Mouse (Mus musculus): Measurements from ENCODE around the gene Abca16.
A peak's percentile ranks its signal among the peaks of the same experiment; 100 is the strongest.

The Abca16 gene

GRCm38 (mm10) chr7:120409447-120409846 is at the start of gene Abca16:
TSS of gene Abca16 (plus strand) at chr7:120409647.
- no peak for TF ChIP-seq POU5F1 (IDR thresholded peaks at IDR 0.05; ENCODE audit: borderline replicate concordance, low read length)
- no peak for TF ChIP-seq CTCF (conservative IDR thresholded peaks at IDR 0.05; ENCODE audit: low read length)
- no peak for TF ChIP-seq NANOG (IDR thresholded peaks at IDR 0.05; ENCODE audit: borderline replicate concordance, low read length)
- Histone ChIP-seq H3K4me1 (replicated peaks; ENCODE audit: low read depth, low read length) (0 out of 2 replicates have a peak, but pooled peaks cover 5% of the 10 kb centered on the region), H3K9me3 (ENCODE audit: low read length) (no peaks in the 10 kb centered on the region), H3K4me3 (replicated peaks; ENCODE audit: low read length) (peak within 1 kb of the TSS; percentile 30), H3K27me3 (ENCODE audit: insufficient read depth, low read length) (no peaks in the 10 kb centered on the region), H3K36me3 (ENCODE audit: insufficient read depth, low read length) (no peaks in the 10 kb centered on the region)

- Histone ChIP-seq H3K27me3 (ENCODE audit: insufficient read depth, low read length) (no peaks in the 10 kb centered on the region), H3K9me3 (ENCODE audit: low read length) (no peaks in the 10 kb centered on the region), H3K4me1 (replicated peaks; ENCODE audit: low read depth, low read length) (no peaks in the 10 kb centered on the region), H3K4me3 (replicated peaks; ENCODE audit: low read length) (no peak overlapping the region), H3K36me3 (ENCODE audit: insufficient read depth, low read length) (no peaks in the 10 kb centered on the region)
- peak; percentile 35 for TF ChIP-seq CTCF (conservative IDR thresholded peaks at IDR 0.05; ENCODE audit: low read length)
- TF ChIP-seq NANOG (IDR thresholded peaks at IDR 0.05; ENCODE audit: borderline replicate concordance, low read length): no peak
These were observed 48.3 kb upstream of the Abca16 start for GRCm38 (mm10) chr7:120361159-120361558.

GRCm38 (mm10) chr7:120412391-120412790 is 2.9 kb downstream of the Abca16 start:
- Histone ChIP-seq H3K36me3 (ENCODE audit: insufficient read depth, low read length) (no peaks in the 10 kb centered on the region), H3K9me3 (ENCODE audit: low read length) (no peaks in the 10 kb centered on the region), H3K4me3 (replicated peaks; ENCODE audit: low read length) (no peak overlapping the region), H3K27me3 (ENCODE audit: insufficient read depth, low read length) (no peaks in the 10 kb centered on the region), H3K4me1 (replicated peaks; ENCODE audit: low read depth, low read length) (0 out of 2 replicates have a peak, but pooled peaks cover 5% of the 10 kb centered on the region)
- TF ChIP-seq POU5F1 (IDR thresholded peaks at IDR 0.05; ENCODE audit: borderline replicate concordance, low read length): no peak
- TF ChIP-seq CTCF (conservative IDR thresholded peaks at IDR 0.05; ENCODE audit: low read length): no peak
- TF ChIP-seq NANOG (IDR thresholded peaks at IDR 0.05; ENCODE audit: borderline replicate concordance, low read length): no peak

- H3K27me3 ChIP-seq (ENCODE audit: insufficient read depth, low read length): no peaks in the 10 kb centered on the region
- no peak for TF ChIP-seq POU5F1 (IDR thresholded peaks at IDR 0.05; ENCODE audit: borderline replicate concordance, low read length)
- TF ChIP-seq CTCF (conservative IDR thresholded peaks at IDR 0.05; ENCODE audit: low read length): no peak
- TF ChIP-seq NANOG (IDR thresholded peaks at IDR 0.05; ENCODE audit: borderline replicate concordance, low read length): no peak
These were observed 17.2 kb downstream of the Abca16 start for GRCm38 (mm10) chr7:120426625-120427024.

GRCm38 (mm10) chr7:120431464-120431863 is 22.0 kb downstream of the Abca16 start:
- Histone ChIP-seq H3K27me3 (ENCODE audit: insufficient read depth, low read length) (no peaks in the 10 kb centered on the region), H3K36me3 (ENCODE audit: insufficient read depth, low read length) (no peaks in the 10 kb centered on the region), H3K9me3 (ENCODE audit: low read length) (no peaks in the 10 kb centered on the region), H3K4me1 (replicated peaks; ENCODE audit: low read depth, low read length) (no peaks in the 10 kb centered on the region), H3K4me3 (replicated peaks; ENCODE audit: low read length) (no peak overlapping the region)
- TF ChIP-seq CTCF (conservative IDR thresholded peaks at IDR 0.05; ENCODE audit: low read length) (no peak), NANOG (IDR thresholded peaks at IDR 0.05; ENCODE audit: borderline replicate concordance, low read length) (no peak), POU5F1 (IDR thresholded peaks at IDR 0.05; ENCODE audit: borderline replicate concordance, low read length) (no peak)

More at GRCm38 (mm10) chr7:120426625-120427024, 17.2 kb downstream of the Abca16 start:
- Histone ChIP-seq H3K4me3 (replicated peaks; ENCODE audit: low read length) (no peak overlapping the region), H3K9me3 (ENCODE audit: low read length) (no peaks in the 10 kb centered on the region), H3K36me3 (ENCODE audit: insufficient read depth, low read length) (no peaks in the 10 kb centered on the region), H3K4me1 (replicated peaks; ENCODE audit: low read depth, low read length) (no peaks in the 10 kb centered on the region)

- peaks cover 7% of the 10 kb centered on the region for H3K4me1 ChIP-seq (replicated peaks; ENCODE audit: low read depth, low read length)
- H3K9me3 ChIP-seq (ENCODE audit: low read length): peaks cover 26% of the 10 kb centered on the region
- peak overlapping the region; percentile 66 for H3K4me3 ChIP-seq (replicated peaks; ENCODE audit: low read length)
- TF ChIP-seq NANOG (IDR thresholded peaks at IDR 0.05; ENCODE audit: borderline replicate concordance, low read length) (no peak), POU5F1 (IDR thresholded peaks at IDR 0.05; ENCODE audit: borderline replicate concordance, low read length) (no peak), CTCF (conservative IDR thresholded peaks at IDR 0.05; ENCODE audit: low read length) (no peak)
- no peaks in the 10 kb centered on the region for H3K27me3 ChIP-seq (ENCODE audit: insufficient read depth, low read length)
- H3K36me3 ChIP-seq (ENCODE audit: insufficient read depth, low read length): no peaks in the 10 kb centered on the region
These were observed 94.6 kb downstream of the Abca16 start for GRCm38 (mm10) chr7:120503891-120504662.

- no peaks in the 10 kb centered on the region for H3K36me3 ChIP-seq (ENCODE audit: insufficient read depth, low read length)
- H3K4me3 ChIP-seq (replicated peaks; ENCODE audit: low read length): peak overlapping the region; percentile 66
- H3K27me3 ChIP-seq (ENCODE audit: insufficient read depth, low read length): no peaks in the 10 kb centered on the region
- peaks cover 26% of the 10 kb centered on the region for H3K9me3 ChIP-seq (ENCODE audit: low read length)
- H3K4me1 ChIP-seq (replicated peaks; ENCODE audit: low read depth, low read length): peaks cover 7% of the 10 kb centered on the region
- TF ChIP-seq CTCF (conservative IDR thresholded peaks at IDR 0.05; ENCODE audit: low read length) (no peak), POU5F1 (IDR thresholded peaks at IDR 0.05; ENCODE audit: borderline replicate concordance, low read length) (no peak), NANOG (IDR thresholded peaks at IDR 0.05; ENCODE audit: borderline replicate concordance, low read length) (no peak)
These were observed 95.2 kb downstream of the Abca16 start for GRCm38 (mm10) chr7:120504663-120504979.

GRCm38 (mm10) chr7:120534805-120535204 is 125.4 kb downstream of the Abca16 start:
- no peaks in the 10 kb centered on the region for H3K27me3 ChIP-seq (ENCODE audit: insufficient read depth, low read length)
- H3K36me3 ChIP-seq (ENCODE audit: insufficient read depth, low read length): no peaks in the 10 kb centered on the region
- no peaks in the 10 kb centered on the region for H3K4me1 ChIP-seq (replicated peaks; ENCODE audit: low read depth, low read length)
- no peak overlapping the region for H3K4me3 ChIP-seq (replicated peaks; ENCODE audit: low read length)
- TF ChIP-seq NANOG (IDR thresholded peaks at IDR 0.05; ENCODE audit: borderline replicate concordance, low read length): no peak
- TF ChIP-seq CTCF (conservative IDR thresholded peaks at IDR 0.05; ENCODE audit: low read length): no peak
- no peak for TF ChIP-seq POU5F1 (IDR thresholded peaks at IDR 0.05; ENCODE audit: borderline replicate concordance, low read length)
- H3K9me3 ChIP-seq (ENCODE audit: low read length): no peaks in the 10 kb centered on the region
